Mouse (Mus musculus) E14TG2a.4 (cell line): ENCODE results near the gene Aff1.

Experiments
- CTCF ChIP-seq: conservative IDR thresholded peaks from 2 replicates; pipeline ENCODE4 v1.5.1; 2014; ENCODE audit warnings: low read length
- NANOG ChIP-seq: IDR thresholded peaks from 2 replicates; pipeline ENCODE4 v1.6.1; 2014; ENCODE audit warnings: borderline replicate concordance, low read length, mixed read lengths

GRCm38 (mm10) chr5:103777446-103777845, 85.3 kb downstream of the Aff1 start:
- TF ChIP-seq CTCF (no peak), NANOG (no peak)
